Mouse (Mus musculus) bone marrow, adult 2 months (tissue): ENCODE measurements around the gene Smarca4. TPM values are rescaled to one million over a fixed set of nuclear protein-coding genes. Genes with fewer than 3 reads are reported as not detected.

Source experiments
- H3K27ac ChIP-seq: fragments of 200-500 bp; 2 replicates; pipeline ENCODE4 v1.5.1; 2012; ENCODE audit warnings: low read depth, mild to moderate bottlenecking, control low read depth, inconsistent platforms, low read length; ENCODE audit not compliant: control insufficient read depth, poor library complexity, insufficient read depth
- H3K4me1 ChIP-seq: fragments of 200-500 bp; 2 replicates; pipeline ENCODE4 v1.6.1; 2011; ENCODE audit warnings: low read length; ENCODE audit not compliant: control insufficient read depth, insufficient read depth
- H3K4me3 ChIP-seq: fragments of 200-500 bp; replicated peaks from 2 replicates; pipeline ENCODE3; 2011; ENCODE audit warnings: mild to moderate bottlenecking, low read depth, low read length, control low read depth; ENCODE audit not compliant: control insufficient read depth
- CTCF ChIP-seq: fragments of 200-500 bp; IDR thresholded peaks from 2 replicates; pipeline ENCODE4 v1.5.1; 2011; ENCODE audit warnings: low read length, control low read depth; ENCODE audit not compliant: control insufficient read depth, insufficient read depth
- POLR2A ChIP-seq: fragments of 200-500 bp; IDR thresholded peaks from 2 replicates; pipeline ENCODE4 v1.6.1; 2011; ENCODE audit warnings: low read depth, mild to moderate bottlenecking, control low read depth, low read length, borderline replicate concordance; ENCODE audit not compliant: control insufficient read depth
- WGBS: fragments of 180-500 bp; shearing (Covaris S2); methylation state at CpG from one replicate; pipeline ENCODE4 v1.1.7; 2018; 5-methylcytosine and 5-hydroxymethylcytosine counted together
- polyA plus RNA-seq: library from polyadenylated mRNA; stranded (reverse); fragments of >200 nt; gene quantifications from 2 replicates; pipeline ENCODE4 v1.2.4, GENCODE M21; 2011; ENCODE audit warnings: low replicate concordance; ENCODE audit not compliant: missing spikeins, insufficient read depth, insufficient read length

Smarca4 gene
- polyA plus RNA-seq, 1 experiment, result 66.3 TPM

GRCm38 (mm10) chr9:21749382-21750118 lies 133.6 kb downstream of the Smarca4 start:
- TF ChIP-seq CTCF (no peak), POLR2A (no peak)
- Histone ChIP-seq H3K4me3 (no peak overlapping the region), H3K27ac (no peak overlapping the region), H3K4me1 (no peaks in the 10 kb centered on the region; the same call in 1 of the 2 replicates)
- 80% methylated on average over 6 of the region's 6 CpGs for WGBS

DNA sequence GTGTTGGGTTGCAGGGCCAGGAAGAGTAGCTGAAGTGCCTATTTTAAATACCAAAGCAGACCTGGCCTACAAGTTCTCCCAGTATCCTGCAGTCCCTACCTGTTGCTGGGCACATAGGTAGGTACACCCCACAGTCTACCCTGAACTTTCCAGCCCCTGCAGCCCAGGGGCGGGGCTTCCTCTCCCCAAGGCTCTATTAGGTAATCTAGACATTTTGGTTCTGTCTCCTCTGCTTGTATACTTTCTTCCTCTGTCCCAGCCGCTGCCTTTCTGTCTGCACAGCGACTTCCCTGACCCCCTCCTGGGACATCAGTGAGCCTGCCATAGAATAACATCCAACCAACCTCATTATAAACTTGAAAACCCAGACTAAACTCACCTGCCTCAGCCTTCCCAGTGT lies 134.4 kb downstream of the Smarca4 start:
- Histone ChIP-seq H3K4me1 (no peaks in the 10 kb centered on the region; the same call in 1 of the 2 replicates), H3K4me3 (no peak overlapping the region), H3K27ac (no peak overlapping the region)
- TF ChIP-seq POLR2A (no peak), CTCF (no peak)
- 60% methylated on average over 3 of the region's 3 CpGs for WGBS

DNA sequence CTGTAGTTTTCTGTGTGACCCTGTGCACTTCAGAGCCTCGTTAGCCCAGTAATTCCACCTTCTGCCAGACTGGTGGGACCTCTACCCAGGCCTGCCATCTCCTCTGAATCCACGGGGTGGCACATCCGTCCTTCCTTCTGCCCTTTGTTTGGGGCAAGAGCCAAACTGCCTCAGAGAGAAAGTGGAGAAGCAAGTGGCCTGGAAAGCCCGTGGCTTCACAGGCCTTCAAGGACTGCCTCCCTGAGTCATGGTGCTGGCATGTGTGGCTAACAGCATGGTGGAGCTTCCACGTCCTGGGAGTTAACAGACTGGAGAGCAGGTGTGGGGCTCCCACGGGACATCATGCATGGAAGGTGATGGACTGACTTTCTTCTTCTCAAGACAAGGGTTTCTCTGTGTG lies 135.4 kb downstream of the Smarca4 start:
- Histone ChIP-seq H3K27ac (no peak overlapping the region), H3K4me1 (no peaks in the 10 kb centered on the region; the same call in 1 of the 2 replicates), H3K4me3 (no peak overlapping the region)
- TF ChIP-seq POLR2A, result no peak
- TF ChIP-seq CTCF, result peak; percentile 8; the same call in 1 of the 2 replicates
- WGBS, result 56% methylated on average over 6 of the region's 6 CpGs

DNA sequence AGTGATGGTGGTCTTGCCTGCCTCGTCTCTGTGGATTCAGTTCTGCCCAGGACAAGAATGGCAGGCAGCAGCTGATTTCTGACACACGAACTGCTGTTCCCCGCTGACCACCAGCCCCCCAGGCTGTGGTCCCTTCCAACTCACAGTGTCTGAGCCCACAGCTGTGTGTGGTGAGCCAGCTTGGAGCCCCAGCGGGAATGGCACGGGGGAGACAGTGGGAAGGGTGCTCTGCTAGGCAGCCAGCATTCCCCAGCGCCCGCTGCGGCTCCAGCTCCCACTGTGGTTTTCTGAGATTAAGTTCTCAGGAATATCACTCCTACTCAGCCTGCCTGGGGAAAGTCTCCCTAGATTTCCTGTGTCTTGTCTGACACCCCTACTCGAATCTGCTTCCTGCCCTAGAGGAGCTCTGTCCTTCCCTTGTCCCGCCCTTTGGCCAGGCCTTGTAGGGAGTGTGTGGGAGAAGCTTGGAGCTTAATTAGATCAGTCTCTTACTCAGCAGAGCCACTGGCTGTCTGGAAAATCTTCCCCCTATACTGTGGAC lies 136.4 kb downstream of the Smarca4 start:
- Histone ChIP-seq H3K4me3 (no peak overlapping the region), H3K27ac (no peak overlapping the region), H3K4me1 (no peaks in the 10 kb centered on the region; the same call in 1 of the 2 replicates)
- 80% methylated on average over 10 of the region's 10 CpGs for WGBS
- TF ChIP-seq CTCF (no peak), POLR2A (no peak)

Other genes with a start within 250 kb of the Smarca4 start
- gene Ilf3, start 248.3 kb upstream of the Smarca4 start, polyA plus RNA-seq, result 24.2 and 40.1 TPM in 2 replicates
- gene Qtrt1, start 204.3 kb upstream of the Smarca4 start, polyA plus RNA-seq, result 24.8 and 56.3 TPM in 2 replicates
- 86.9 and 130 TPM in 2 replicates for gene Dnm2, start 191.3 kb upstream of the Smarca4 start, polyA plus RNA-seq
- gene Tmed1, start 105.9 kb upstream of the Smarca4 start, polyA plus RNA-seq, result 6.7 and 7.6 TPM in 2 replicates
- gene AB124611, start 90.0 kb upstream of the Smarca4 start, polyA plus RNA-seq, result 53.1 and 110 TPM in 2 replicates
- gene Carm1, start 69.3 kb upstream of the Smarca4 start, polyA plus RNA-seq, result 29.7 and 37.6 TPM in 2 replicates
- 10.4 and 11.6 TPM in 2 replicates for gene Timm29, start 23.4 kb upstream of the Smarca4 start, polyA plus RNA-seq
- gene Yipf2, start 23.3 kb upstream of the Smarca4 start, polyA plus RNA-seq, result 4.8 and 5.0 TPM in 2 replicates
- gene Ldlr, start 107.3 kb downstream of the Smarca4 start, polyA plus RNA-seq, result 8.1 and 14.5 TPM in 2 replicates
- gene Spc24, start 144.1 kb downstream of the Smarca4 start, polyA plus RNA-seq, result 40.1 and 46.6 TPM in 2 replicates
- gene Kank2, start 182.6 kb downstream of the Smarca4 start, polyA plus RNA-seq, result 1.4 and 1.7 TPM in 2 replicates
- not detected in 2 replicates for gene Angptl8, start 219.3 kb downstream of the Smarca4 start, polyA plus RNA-seq
- 6.5 and 7.2 TPM in 2 replicates for gene Dock6, start 236.5 kb downstream of the Smarca4 start, polyA plus RNA-seq